Mouse (Mus musculus) kidney, adult 18-20 months (tissue): ENCODE data around the gene Vav3.

Source experiments
- DNase-seq: peaks from one replicate; pipeline ENCODE4 v3.0.0; 2021

Gene Vav3

GRCm38 (mm10) chr3:109711751-109712150 lies 371.3 kb downstream of the Vav3 start:
- DNase-seq = no peak

DNA sequence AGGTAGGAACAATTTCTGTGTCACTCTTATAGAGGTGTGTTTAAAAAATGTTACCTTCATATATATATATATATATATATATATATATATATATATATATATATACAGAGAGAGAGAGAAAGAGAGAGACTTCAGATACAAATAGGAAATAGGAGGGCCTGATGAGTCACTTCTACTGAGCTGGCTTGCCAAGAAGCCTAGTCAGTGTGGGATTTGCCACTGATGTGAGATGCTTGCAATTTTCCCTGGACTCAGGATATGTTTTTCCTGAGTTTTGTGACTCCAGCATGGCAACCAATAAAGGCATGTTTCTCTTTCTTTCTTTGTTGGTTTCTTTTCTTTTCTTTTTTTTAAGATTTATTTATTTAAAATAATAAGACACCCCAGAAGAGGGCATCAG lies 374.0 kb downstream of the Vav3 start:
- no peak for DNase-seq

DNA sequence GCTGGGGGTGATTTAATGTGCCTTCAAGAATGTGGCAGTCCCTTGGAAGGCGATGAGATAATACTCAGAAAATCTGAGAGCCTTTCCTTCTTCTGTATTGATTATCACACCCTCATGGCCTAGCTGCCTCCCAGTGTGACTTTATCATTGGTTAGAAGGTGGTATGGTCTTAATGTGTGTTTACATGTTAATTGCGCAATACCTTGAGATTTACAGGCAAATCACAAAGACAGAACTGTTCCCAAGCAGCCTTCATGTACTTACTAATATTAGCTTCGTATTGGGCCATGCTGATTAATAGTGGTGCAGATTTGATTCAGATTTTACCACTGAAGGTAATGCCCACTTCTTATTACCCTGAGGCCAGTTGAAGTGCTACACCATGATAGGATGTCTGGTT lies 381.3 kb downstream of the Vav3 start:
- no peak for DNase-seq

DNA sequence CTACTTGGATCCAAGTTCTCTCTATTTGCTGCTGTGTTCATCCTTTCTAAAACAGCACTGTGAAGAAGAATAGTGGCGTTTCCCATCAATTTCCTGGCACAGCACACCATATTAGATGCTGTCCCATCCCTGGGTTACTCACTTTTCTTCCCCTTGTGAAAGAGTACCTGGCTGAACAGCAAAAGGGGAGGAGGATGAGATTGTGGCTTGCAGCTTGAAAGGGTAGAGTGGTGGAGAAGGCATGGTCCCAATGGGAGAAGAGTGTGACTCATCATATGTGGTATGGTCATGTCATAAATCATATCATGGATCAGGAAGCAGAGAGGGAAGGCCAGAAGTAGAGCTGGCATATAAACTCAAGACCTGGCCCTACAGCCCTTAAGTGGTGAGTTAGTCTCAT lies 386.3 kb downstream of the Vav3 start:
- DNase-seq = no peak

DNA sequence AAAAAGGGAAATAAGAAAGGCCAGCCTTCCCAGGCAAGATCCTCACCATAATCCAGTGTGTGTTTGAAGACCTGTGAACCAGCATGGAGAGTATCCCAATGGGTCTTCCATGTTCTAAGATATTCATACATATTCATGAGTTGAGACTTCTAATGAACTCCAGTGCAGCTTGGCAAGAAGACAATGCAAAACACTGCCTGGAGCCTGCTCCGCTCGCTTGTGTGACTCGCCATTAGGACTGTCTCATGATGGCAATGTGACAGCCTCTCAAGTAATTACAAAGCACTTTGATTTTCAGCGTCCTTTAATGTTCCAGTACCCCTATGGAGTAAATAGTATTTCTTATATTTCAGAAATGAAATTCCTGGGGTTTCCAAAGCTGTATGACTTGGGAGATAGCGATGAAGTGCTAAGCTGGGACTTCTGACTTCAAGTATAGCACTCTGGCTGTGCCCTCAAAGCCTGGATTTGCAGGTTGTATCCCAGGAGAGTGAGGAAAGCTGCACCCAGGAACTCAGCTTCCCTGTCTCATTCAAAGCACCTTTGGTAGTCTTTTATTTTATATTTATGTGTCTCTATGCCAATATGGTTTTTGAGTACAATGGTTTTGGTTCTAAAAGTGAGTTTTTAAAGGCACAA lies 391.3 kb downstream of the Vav3 start:
- DNase-seq = peak; percentile 4

GRCm38 (mm10) chr3:109732327-109733182 lies 392.1 kb downstream of the Vav3 start:
- DNase-seq = peak; percentile 4
